Mouse (Mus musculus) embryo, embryonic 9.5 days (tissue): Measurements from ENCODE around the gene Nol12.

Source experiments
- DNase-seq: peaks from one replicate; pipeline ENCODE4 v3.0.0-alpha.2; 2017; ENCODE audit errors: extremely low spot score

Gene Nol12

DNA sequence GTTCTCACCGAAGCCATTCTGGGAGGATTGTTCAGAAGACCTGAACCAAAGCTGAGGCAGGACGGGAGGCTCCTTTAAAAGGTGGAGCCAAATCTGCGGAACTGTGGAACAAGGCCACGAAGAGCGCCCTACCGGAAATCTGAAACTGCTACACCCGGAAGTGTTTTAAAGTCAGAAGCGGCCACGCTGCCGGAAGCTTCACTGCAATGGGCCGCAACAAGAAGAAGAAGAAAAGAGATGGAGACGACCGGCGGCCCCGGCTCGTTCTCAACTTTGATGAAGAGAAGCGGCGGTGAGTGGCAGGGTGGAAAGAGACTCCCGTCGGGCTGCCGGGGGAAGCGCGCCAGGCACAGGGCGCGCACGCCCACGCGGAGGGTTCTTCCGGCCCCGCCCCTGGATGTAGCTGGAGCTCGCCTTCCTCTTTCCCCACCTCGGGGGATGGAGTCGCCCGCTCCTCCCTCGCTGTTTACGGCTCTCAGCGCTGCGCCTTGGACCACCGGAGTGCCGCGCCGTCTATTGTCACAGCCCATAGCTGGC is at the start of gene Nol12:
Gene Nol12, plus strand, starts transcription at position 150 of the 537 bp plus-strand sequence.
- peak; percentile 93 for DNase-seq

DNA sequence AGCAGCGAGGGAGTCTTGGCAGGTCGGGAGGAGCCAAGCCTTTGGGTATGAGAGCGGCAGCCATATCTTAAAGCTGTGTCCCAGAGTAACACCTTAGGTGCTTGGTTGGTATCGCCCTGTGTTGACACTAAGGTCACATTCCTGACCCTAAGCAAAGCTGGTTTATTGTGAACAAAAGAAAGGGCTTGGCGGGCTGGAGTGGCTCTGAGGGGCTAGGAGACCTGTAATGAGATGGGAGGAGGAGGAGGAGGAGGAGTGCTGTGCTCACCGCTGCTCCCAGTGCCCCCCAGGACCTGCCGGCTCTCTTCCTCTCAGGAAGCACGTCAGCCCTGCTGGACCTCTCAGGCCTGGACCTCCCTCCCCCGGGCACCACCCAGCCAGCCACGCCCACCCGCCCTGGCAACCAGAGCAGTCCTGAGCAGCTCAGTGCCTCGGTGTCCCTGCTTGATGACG is 45.3 kb upstream of the Nol12 start:
- peak; percentile 49 for DNase-seq

DNA sequence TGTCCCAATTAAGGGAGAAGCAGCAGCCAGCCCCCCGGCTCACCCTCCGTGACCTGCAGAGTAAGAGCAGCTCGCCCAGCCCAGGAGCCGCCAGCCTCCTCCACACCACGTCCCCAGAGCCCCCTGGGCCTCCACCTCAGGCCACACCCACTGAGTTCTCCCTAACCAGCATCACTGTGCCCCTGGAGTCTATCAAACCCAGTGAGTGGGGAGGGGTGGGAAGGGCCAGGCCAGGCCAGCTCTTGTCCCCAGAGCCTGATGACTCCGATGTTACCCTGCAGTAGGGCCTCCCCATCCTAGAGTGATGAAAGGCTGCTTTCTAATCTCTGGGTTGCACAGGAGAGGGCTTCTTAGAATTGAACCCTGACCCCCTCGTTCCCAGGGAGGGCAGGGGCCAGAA is 42.3 kb upstream of the Nol12 start:
- no peak for DNase-seq

DNA sequence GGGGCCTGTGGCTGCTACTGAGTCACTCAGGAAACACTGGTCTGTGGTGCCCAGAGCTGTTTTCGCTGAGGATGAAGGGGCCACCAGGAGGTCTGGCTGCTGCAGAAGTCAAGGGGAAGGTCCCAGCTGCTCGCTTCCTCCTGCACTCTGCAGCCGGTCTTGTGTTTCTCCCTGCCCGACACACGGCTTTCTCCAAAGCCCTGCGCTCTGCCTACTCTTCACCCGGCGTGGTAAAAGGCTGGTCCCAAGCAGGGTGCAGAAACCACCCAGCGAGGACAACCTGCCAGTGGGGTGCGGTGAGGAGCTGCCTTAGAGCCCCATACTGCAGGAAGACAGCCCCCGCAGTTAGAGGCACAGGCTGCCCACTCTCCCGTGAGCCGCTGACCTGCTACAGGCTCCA is 40.0 kb upstream of the Nol12 start:
- DNase-seq: no peak

DNA sequence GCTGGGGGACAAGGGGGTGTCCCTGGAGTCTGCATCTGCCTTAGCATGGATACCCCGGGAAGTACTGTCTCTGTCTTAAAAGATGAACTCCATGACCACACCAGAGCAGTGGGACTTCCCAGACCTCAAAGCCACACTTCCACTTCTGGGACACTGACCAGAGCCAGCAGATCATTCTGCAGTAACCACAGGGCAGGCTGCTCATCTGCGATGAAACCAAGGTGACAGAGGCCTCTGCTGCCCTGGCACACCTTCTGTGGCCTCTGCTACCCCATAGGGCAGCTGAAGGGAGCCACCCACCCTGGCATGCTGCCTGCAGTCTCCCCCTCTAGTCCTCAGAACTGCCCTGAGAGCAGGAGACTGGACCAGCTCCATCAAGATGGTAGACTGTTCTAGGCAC is 39.0 kb upstream of the Nol12 start:
- DNase-seq: no peak

DNA sequence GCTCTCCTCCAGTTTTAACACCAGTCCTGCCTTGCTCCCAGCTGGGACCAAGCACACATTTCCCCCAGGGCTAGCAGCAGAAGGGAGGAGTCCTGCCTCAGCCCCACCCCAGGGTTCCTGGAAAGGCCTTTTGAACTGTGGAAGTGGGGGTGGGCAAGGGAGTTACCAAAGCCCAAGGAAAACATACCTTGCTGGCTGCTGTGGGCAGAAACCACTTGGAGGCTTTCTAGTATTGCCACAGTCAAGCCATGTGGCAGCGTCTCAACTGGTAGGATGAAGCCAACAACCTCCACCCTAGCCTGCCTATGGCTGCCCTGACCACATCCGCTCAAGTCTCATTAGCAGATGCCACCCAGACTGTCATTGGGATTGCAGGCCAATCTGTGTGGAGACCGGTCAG is 38.6 kb upstream of the Nol12 start:
- DNase-seq: no peak

DNA sequence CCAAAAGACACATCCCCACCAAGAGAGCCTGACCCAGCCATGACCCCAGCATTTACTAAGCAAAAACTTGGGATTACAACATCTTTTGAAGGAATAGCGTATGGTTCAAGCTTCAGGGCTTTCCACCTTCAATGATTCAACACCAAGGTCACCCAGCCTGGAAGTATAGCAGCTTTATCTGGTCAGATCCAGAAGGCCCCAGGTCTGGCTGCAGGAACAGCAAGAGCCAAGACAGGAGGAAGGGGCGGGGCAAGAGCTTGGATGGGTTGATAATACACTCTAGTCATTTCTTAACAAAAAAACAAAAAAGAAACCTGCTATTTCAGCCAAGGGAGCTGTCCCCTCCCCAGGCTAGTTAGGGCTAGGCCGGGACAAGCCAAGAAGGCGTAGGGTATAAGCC is 37.2 kb upstream of the Nol12 start:
- no peak for DNase-seq

DNA sequence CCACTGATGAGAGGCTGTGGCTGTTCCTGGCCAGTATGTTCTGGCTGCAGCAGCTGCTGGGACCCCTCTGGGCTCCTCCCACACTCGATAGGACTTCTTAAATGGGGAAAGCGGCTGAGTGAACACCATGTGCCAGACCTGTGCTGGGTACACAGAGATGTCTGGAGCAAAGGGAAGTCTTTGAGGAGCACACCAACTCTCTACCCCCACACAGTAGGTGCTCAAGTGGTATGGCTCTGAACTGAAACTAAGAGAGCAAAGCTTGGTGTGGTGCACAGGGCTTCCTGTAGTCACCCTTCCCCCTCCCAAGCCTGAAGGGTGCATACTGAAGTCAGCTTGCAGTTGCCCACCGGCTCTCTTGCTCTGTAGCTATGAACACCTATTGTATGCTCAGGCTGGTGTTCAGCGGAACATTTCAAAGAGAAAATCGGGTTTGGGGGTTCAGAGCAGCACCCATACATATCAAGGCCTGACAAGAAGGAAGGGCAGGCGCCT is 36.2 kb upstream of the Nol12 start:
- DNase-seq: no peak

DNA sequence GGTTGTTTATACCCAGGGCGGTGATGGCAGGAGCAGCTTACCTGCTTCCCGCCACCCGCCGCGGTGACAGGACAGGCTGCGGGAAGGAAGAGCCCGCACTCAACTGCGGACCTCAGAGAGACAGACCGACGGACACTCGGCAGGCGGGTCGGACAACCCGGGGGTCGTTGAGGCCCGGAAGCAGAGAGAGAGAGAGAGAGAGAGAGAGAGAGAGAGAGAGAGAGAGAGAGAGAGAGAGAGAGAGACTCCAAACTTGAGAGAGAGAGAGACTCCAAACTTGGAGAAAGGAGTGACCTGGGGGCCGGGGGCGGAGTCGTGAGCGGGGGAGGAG is 35.4 kb upstream of the Nol12 start, which contains the start of gene Gm49510:
Gene Gm49510, plus strand, starts transcription at position 259 of the 331 bp plus-strand sequence.
- no peak for DNase-seq

DNA sequence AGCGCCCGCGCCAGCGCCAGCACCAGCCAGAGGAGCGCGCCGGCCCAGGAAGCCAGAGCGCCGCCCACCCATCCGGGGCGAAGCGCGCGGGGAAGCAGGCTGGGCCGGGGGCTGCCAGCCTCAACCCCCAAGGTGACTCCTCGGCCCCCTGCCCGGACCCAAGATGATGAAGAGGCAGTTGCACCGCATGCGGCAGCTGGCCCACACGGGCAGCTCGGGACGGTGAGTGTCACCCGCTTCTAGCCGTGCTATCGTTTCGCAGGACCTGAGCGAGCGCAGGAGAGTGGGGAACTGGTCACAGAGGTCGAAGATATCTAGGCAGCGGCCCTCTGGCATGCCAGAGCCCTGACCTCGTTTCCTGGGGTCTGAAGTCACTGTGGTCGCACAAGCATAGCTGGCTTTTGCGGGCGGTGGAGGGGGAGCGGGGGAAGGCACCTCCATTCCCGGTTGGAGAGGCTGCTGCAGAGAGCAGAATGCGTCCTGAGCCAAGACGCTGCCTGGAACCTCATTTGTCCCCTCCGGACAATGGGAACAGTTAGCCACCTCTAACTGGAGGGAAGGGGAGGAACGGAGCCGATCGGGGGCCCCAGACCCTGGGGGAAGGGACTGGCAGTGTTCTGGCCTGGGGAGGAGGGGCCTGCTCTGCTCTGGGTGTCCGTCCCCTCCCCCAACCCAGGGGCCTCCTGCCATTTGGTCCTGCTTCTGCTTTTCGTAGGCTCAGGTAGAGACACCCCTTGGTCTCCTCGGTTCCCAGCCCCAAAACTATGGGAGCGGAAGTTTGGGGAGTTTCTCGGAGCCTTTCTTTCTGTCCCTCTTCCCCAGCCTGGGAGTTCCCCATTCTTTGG is 34.8 kb upstream of the Nol12 start, which contains the start of gene Sh3bp1:
Gene Sh3bp1, plus strand, starts transcription at position 29 of the 845 bp plus-strand sequence.
- DNase-seq: peak; percentile 74

DNA sequence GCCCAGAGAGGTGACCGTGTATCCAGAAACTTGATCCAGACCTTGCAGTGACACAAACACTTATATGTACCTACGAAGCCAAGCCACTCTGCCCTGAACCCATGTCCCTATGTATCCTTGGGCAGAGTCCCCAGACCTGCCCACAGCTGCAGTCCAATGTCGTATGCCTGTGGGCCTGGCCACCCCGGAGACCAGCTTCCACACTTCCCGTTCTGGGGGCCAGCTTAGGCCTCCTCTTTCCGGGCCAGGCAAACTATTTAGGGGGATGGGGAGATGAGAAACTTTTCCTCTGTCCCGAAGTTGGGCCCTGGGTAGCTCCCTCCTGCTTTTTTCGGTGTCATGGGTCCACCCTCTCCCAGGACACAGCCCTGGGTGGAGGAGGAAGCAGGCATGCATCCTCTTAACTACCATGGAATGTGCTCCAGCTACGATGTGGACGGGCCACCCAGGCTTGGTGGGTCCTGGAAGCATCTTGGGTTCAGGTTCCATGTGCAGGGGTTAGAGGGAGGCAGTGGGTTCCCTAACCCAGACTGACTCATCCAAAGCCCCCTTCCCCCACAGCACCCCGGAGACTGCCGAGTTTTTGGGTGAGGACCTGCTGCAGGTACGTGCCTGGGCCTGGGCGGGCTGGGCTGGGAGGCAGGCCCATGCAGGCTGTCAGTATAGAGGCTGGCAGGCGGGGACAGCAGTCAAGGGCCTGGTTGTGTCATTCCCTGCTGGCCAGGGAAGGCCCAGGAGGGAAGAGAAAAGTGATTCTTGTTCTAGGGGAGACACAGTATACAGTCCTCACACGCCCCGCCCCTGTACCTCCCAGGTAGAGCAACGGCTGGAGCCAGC is 33.9 kb upstream of the Nol12 start:
- no peak for DNase-seq

DNA sequence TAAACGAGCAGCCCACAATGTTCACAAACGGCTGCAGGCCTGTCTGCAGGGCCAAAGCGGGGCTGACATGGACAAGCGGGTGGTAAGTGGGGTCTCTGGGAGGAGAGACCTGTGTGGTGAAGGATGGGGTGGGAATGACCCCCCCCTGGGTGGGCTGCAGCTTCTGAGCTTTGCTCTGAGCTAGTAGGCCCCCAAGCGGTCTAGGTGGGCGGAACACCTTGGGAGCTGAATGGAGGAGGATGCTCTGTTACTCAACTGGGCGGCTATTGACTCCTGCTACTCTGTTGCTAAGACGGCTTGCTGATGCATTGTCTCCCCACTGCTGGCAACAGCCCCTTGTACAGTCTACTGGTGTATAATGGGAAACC is 33.3 kb upstream of the Nol12 start:
- no peak for DNase-seq

DNA sequence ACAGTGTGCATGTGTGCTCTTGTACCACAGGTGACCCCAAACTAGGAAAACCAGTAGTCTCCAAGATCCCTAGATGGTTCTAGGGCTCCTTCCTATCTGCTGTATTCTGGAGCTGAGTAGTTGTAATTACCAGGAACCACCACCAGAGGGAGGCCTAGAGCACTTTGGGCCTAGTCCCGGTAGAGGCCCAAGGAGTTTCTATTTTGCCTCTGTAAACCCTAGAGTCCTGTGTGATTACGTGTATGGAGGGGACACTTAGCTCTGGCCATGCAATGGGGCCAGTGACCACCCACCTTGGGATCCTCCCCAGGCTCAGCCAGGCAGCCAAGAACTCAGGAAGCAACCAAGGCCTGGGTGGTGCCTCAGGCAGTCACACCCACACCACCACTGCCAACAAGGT is 31.5 kb upstream of the Nol12 start:
- peak; percentile 78 for DNase-seq

DNA sequence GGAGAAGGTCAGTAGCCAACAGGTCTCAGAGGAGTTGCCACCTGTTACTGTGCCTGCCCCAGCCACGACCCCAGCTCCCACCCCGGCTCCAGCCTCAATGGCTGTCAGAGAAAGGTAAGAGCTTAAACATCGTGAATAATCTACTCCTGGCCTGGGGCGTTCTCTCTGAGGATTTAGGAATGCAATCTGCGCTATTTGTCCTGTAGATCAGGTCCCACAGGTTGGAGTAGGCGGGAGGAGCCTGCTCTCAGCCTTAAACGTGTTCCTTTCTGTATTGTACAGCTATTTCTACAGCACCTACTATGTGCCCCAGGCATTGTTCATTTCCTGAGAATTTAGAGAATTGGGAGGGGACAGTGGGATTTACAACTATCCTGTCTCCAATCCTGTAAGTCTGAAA is 26.3 kb upstream of the Nol12 start:
- no peak for DNase-seq

DNA sequence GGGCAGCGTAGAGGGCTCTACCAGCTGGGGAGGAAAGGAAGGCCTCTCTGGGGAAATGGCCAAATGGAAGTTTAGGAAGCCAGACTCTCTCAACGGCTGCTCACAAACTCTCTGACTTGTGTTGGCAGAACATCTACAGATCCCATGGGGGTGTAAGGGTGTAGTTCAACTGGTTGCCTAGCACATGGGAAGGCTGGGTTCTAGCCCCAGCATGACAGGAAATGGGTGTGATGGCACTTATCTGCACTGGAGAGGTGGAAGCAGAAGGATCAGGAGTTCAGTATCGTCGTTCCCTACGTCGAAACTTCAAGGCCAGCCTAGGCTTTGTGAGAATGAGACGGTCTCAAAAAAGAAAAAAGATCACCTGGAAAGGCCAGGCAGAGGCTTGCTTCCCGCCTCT is 25.8 kb upstream of the Nol12 start:
- DNase-seq: no peak

DNA sequence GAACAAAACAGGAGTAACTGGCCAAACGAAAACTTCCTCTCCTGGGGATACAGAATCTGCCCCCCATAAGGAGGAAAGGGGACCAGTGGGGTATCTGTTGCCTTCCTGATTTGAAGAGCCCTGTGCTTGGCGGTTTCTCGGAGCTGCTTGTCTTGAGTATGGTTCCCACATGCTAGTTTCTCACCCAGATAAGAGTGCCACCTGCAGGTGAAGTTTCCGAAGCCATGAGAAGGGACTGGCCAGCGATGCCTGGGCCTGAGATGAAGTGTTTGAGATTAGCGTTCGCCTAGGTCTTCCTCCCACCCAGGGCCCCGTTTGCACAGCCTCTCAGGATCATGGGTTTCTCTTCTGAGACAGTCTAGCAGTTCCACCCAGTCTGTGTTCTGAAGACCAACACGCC is 22.7 kb upstream of the Nol12 start:
- no peak for DNase-seq

DNA sequence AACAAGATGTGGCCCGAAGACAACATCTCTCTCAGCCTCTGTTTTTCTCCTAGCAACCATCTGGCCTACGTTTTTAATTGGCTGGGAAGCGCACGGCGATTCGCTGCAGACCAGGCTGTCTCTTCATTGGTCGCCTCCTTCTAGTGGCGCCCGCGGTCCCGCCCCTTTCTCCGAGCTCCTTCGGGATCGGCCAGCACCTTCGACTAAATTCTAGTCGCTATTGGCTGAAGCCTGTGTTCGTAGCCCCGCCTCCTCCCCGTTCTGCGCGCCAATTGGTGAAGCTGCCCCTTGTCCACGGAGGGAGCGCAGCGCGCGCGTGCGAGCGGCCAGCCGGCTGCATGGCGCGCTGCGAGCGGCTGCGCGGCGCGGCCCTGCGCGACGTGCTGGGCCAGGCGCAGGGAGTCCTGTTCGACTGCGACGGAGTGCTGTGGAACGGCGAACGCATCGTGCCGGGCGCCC is 21.1 kb upstream of the Nol12 start, which contains the start of gene Pdxp:
Gene Pdxp, plus strand, starts transcription at position 288 of the 459 bp plus-strand sequence.
- peak; percentile 97 for DNase-seq

DNA sequence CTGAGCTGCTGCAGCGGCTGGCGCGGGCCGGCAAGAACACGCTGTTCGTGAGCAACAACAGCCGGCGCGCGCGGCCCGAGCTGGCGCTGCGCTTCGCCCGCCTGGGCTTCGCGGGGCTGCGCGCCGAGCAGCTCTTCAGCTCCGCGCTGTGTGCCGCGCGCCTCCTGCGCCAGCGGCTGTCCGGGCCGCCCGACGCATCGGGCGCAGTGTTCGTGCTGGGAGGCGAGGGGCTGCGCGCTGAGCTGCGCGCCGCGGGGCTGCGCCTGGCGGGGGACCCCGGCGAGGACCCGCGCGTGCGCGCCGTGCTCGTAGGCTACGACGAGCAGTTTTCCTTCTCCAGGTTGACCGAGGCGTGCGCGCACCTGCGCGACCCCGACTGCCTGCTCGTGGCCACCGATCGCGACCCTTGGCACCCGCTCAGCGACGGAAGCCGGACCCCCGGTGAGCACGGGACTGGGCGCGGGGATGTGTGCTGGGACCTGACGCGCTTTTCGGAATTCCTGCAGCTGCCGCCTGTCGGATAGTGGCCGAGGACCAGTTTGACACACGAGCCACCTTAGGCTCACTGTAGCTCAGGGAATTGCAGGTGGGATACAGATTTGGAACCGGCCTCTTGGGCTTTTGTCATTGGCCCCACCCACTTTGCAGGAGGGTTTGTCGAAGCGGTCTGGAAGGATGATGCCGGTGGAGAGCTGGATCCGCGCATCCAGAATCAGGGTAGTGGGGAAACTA is 20.5 kb upstream of the Nol12 start:
- peak; percentile 51 for DNase-seq

DNA sequence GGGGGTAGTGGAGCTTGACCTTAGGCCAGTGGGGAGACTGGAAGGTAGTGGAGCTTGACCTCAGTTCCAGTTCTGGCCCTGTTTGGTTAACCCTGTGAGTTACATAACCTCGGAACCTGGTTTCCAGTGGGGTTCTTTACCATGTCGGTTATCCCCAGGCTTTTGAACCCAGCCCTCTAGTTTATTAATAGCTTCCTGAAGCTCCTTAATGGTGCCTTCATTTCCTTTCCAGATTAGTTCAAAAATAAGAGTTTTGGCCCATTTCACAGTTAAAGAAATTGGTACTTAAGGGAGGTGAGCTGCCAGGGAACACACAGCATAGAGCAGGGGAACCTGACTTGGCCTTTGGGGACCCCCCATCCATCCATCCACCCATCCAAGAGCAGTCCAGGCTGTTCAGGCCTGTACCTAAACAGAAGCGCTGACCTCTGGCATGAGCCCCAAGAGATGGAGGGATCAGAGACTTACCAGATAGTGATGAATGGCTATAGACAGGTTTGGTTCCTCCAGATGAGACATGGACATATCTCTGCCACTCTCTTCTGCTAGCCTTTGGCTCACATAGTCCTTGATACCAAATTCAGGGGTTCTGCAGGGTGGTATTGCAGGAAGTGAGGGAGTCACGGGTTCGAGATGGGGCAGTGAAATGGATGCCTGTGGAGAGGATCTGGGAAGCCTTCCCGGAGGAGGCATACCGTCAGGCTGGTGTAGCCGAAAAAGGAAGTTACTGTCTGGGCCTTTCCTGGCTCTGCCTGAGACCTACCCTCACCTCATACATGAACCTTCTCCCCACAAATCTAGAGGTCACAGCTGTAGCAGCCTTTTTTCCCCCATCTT is 19.7 kb upstream of the Nol12 start:
- DNase-seq: no peak

DNA sequence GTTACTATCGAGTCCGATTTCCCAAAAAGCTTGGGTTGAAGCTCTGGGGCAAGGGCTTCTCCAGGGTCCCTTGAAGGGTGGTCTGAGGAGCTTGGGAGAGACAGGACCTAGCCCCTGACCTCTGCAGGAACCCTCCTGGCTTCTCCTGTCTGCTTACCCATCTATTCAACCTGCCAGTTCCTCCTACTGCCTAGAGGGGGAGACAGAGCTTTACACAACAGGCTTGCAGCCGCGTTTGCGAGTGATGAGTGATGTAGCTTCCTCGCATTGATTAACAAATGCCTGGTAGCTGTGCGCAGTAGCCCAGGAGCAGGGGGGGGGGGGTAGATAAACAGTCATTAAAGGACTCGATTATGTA is 19.1 kb upstream of the Nol12 start:
- DNase-seq: peak; percentile 70
